Mouse (Mus musculus): ENCODE data around the gene Fam133b. TPM values are rescaled to one million over a fixed set of nuclear protein-coding genes. Genes with fewer than 3 reads are reported as not detected.

Fam133b gene
- polyA plus RNA-seq (2014; fragmentation: Nextera tagmentation; extraction: Ambion mirVana): 37.6 and 43.1 TPM in 2 replicates

DNA sequence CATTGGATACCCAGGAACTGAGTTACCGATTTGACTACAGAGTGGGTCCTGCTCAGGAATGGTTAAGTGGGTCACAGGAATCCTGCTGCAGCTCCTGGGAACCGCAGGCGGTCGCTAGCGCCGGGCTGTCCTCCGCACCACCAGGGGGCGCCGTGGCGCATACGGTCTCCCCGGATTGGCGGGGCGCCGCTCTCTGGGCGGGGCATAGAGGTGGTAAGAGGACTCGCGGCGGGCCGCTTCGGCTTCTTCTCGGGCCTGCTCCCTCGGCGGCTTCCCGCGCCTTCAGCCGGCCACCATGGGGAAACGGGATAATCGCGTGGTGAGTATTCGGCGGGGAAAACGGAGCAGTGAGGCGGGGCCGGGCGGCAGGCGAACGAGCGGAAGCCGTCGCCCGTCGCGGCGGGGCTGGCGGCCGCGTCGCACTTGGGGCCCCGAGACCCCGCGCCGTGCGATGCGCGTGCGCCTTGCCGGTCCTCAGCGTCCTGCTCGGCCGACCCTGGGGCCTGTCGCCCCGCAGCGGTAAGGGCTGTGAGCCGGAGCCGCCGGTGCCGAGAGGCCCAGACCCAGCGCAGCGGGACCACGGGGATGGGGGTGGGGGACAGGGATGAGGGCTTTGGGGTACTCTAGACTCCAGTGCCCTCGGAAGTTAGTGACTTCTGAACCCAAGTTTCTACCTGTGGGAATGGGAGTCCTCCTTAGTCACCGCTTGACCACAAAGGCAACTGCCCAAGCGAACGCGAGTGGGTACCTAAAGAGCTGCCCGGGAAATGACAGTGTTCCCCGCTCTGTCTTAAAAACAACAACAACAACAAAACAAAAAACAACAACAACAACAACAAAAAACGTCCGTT lies at the start of gene Fam133b:
TSS of gene Fam133b (plus strand) at position 205 of the 851 bp plus-strand sequence.
- peak; percentile 98 for DNase-seq (ENCODE audit: low spot score)
- H3K9me3 ChIP-seq (ENCODE audit: control insufficient read depth, low read length): no peaks in the 10 kb centered on the region
- under 1% methylated on average over 59 of the region's 80 CpGs for WGBS
- H3K27ac ChIP-seq (ENCODE audit: low read depth, low read length): peak within 1 kb of the TSS; percentile 79
- H3K9ac ChIP-seq (ENCODE audit: low read depth, low read length): peak within 1 kb of the TSS; percentile 95
- peak within 1 kb of the TSS; percentile 52 for H3K4me2 ChIP-seq (replicated peaks; ENCODE audit: low read depth, low read length)
- H3K27me3 ChIP-seq (ENCODE audit: control insufficient read depth, insufficient read depth, low read length): no peaks in the 10 kb centered on the region
- peak within 1 kb of the TSS; percentile 89 for H3K4me3 ChIP-seq (ENCODE audit: low read depth, low read length)
- peak; percentile 98 for ATAC-seq (ENCODE audit: low FRiP score)
- H3K4me1 ChIP-seq (replicated peaks; ENCODE audit: control insufficient read depth, insufficient read depth, low read length): no peaks in the 10 kb centered on the region
- 0 out of 2 replicates have a peak, but pooled peaks cover 2% of the 10 kb centered on the region for H3K36me3 ChIP-seq (ENCODE audit: control insufficient read depth, insufficient read depth, low read length)

- 90% methylated on average over 9 of the region's 9 CpGs for WGBS
- no peak overlapping the region for H3K4me3 ChIP-seq (ENCODE audit: low read depth, low read length)
- DNase-seq (ENCODE audit: low spot score): no peak
- no peak overlapping the region for H3K9ac ChIP-seq (ENCODE audit: low read depth, low read length)
- H3K27me3 ChIP-seq (ENCODE audit: control insufficient read depth, insufficient read depth, low read length): no peaks in the 10 kb centered on the region
- ATAC-seq (ENCODE audit: low FRiP score): no peak
- no peaks in the 10 kb centered on the region for H3K9me3 ChIP-seq (ENCODE audit: control insufficient read depth, low read length)
- H3K36me3 ChIP-seq (ENCODE audit: control insufficient read depth, insufficient read depth, low read length): no peaks in the 10 kb centered on the region
- H3K4me1 ChIP-seq (replicated peaks; ENCODE audit: control insufficient read depth, insufficient read depth, low read length): no peaks in the 10 kb centered on the region
- no peak overlapping the region for H3K27ac ChIP-seq (ENCODE audit: low read depth, low read length)
- no peak overlapping the region for H3K4me2 ChIP-seq (replicated peaks; ENCODE audit: low read depth, low read length)
These were observed 49.7 kb upstream of the Fam133b start for GRCm38 (mm10) chr5:3493968-3494367.

DNA sequence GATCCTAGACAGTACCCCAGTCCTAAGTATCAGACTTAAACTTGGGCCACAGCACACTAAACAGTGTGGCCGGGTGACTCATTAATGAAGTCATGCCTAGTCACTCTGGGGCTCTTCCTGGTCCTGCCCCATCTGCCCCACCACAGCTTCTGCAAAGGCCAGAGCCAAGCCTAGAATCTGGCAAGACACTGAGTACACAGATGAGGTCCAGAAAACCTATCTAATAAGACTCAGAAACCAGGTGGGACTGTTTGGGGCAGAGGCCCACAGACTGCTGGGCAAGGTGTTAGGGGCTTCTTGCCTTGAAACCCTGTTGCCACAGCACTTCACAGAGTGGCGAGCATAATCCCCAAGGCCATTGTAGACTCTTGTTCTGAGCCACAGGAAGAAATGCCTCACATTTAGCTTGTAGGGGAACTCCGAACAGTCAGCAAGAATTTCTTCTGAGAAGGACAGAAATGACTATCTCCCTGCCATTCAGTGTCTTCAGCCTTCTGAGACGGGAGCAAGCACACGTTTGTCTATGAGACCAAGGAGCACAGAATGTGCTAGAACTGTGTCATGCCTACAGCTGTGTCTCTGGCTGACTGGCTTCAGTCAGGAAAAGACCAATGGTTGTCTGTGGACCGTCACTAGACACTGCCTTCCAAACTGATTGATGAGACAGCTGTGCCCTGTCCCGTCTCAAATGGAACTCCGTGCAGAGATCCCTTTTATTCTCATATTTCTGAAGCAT lies 49.0 kb upstream of the Fam133b start:
- WGBS: 79% methylated on average over 8 of the region's 8 CpGs
- no peaks in the 10 kb centered on the region for H3K4me1 ChIP-seq (replicated peaks; ENCODE audit: control insufficient read depth, insufficient read depth, low read length)
- no peak overlapping the region for H3K27ac ChIP-seq (ENCODE audit: low read depth, low read length)
- H3K4me2 ChIP-seq (replicated peaks; ENCODE audit: low read depth, low read length): no peak overlapping the region
- DNase-seq (ENCODE audit: low spot score) (no peak), ATAC-seq (ENCODE audit: low FRiP score) (no peak)
- no peak overlapping the region for H3K9ac ChIP-seq (ENCODE audit: low read depth, low read length)
- no peaks in the 10 kb centered on the region for H3K36me3 ChIP-seq (ENCODE audit: control insufficient read depth, insufficient read depth, low read length)
- no peak overlapping the region for H3K4me3 ChIP-seq (ENCODE audit: low read depth, low read length)
- no peaks in the 10 kb centered on the region for H3K27me3 ChIP-seq (ENCODE audit: control insufficient read depth, insufficient read depth, low read length)
- H3K9me3 ChIP-seq (ENCODE audit: control insufficient read depth, low read length): no peaks in the 10 kb centered on the region

DNA sequence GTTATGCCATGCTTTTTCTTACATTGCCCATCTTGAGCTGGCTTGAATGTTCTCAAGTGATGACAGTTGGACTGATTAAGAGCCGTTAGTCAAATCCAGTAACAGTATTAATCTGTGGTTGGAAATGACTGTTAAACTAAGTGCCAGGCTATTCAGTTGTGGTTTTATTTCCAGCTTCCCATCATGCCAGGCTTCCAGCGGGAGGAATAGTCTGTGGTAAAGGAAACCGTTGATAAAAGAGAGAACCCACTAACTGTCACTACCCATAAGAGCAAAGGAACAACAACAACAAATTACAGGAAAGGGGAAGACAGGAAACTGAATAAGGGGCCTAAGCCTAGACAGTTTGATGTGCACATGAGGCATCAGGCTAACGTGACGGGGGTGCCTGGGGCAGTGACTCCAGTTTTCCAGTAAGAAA lies 46.1 kb upstream of the Fam133b start:
- no peak for ATAC-seq (ENCODE audit: low FRiP score)
- H3K4me1 ChIP-seq (replicated peaks; ENCODE audit: control insufficient read depth, insufficient read depth, low read length): no peaks in the 10 kb centered on the region
- H3K9me3 ChIP-seq (ENCODE audit: control insufficient read depth, low read length): no peaks in the 10 kb centered on the region
- H3K27ac ChIP-seq (ENCODE audit: low read depth, low read length): no peak overlapping the region
- no peaks in the 10 kb centered on the region for H3K36me3 ChIP-seq (ENCODE audit: control insufficient read depth, insufficient read depth, low read length)
- WGBS: 85% methylated on average over 5 of the region's 5 CpGs
- no peaks in the 10 kb centered on the region for H3K27me3 ChIP-seq (ENCODE audit: control insufficient read depth, insufficient read depth, low read length)
- H3K4me2 ChIP-seq (replicated peaks; ENCODE audit: low read depth, low read length): no peak overlapping the region
- no peak overlapping the region for H3K9ac ChIP-seq (ENCODE audit: low read depth, low read length)
- no peak for DNase-seq (ENCODE audit: low spot score)
- H3K4me3 ChIP-seq (ENCODE audit: low read depth, low read length): no peak overlapping the region

DNA sequence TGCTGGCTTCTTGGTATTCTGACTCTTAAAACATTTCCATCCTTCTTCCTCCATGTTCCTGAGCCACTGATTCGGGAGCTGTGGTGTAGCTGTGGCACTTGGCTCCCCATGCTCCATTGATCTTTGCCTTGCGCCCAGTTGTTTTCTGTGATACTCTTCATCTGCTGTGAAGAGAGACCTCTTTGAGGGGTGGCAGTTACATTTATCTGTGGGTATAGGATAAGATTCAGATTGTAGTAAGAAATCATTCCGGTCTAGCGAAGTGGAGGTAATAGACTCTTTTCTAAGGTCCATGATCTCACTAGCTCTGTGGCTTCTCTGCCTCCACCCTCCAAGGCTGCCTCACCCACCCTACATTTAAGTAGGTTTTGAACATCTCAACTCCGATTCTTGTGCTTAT lies 43.3 kb upstream of the Fam133b start:
- Histone ChIP-seq H3K4me2 (replicated peaks; ENCODE audit: low read depth, low read length) (no peak overlapping the region), H3K4me3 (ENCODE audit: low read depth, low read length) (no peak overlapping the region), H3K27ac (ENCODE audit: low read depth, low read length) (no peak overlapping the region), H3K36me3 (ENCODE audit: control insufficient read depth, insufficient read depth, low read length) (no peaks in the 10 kb centered on the region), H3K9me3 (ENCODE audit: control insufficient read depth, low read length) (no peaks in the 10 kb centered on the region), H3K27me3 (ENCODE audit: control insufficient read depth, insufficient read depth, low read length) (no peaks in the 10 kb centered on the region), H3K4me1 (replicated peaks; ENCODE audit: control insufficient read depth, insufficient read depth, low read length) (no peaks in the 10 kb centered on the region), H3K9ac (ENCODE audit: low read depth, low read length) (no peak overlapping the region)
- WGBS: 92% methylated on average over 5 of the region's 5 CpGs
- no peak for DNase-seq (ENCODE audit: low spot score)
- ATAC-seq (ENCODE audit: low FRiP score): no peak

DNA sequence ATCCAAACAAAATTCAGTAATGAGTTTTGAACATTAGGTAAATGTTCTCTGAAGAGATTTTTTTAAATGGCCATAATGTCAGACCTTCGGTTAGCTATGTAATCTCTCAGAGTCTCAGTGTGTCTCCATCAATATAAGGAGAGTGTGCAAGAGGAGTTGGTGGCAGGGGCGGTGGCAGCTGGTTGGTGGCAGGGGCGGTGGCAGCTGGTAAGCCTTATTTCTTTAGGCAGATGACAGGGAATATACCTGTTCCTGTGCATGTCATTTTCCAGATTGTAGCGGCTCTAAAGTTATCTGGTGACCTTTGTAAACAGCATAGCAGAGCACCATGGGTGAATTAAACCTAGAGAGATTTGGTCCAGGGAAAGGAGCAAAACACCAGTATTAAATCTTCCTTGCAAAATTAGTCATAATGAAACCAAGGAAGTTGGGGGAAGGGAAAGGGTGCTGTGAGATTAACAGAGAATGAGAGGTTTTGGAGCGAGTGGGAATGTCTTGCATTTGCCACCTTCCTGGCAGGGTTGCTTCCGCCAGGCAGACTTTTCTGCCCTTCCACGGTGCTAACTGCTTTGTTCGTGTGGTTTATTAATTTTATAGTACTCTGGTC lies 42.6 kb upstream of the Fam133b start:
- H3K9ac ChIP-seq (ENCODE audit: low read depth, low read length): no peak overlapping the region
- no peaks in the 10 kb centered on the region for H3K36me3 ChIP-seq (ENCODE audit: control insufficient read depth, insufficient read depth, low read length)
- H3K4me1 ChIP-seq (replicated peaks; ENCODE audit: control insufficient read depth, insufficient read depth, low read length): no peaks in the 10 kb centered on the region
- no peaks in the 10 kb centered on the region for H3K27me3 ChIP-seq (ENCODE audit: control insufficient read depth, insufficient read depth, low read length)
- H3K9me3 ChIP-seq (ENCODE audit: control insufficient read depth, low read length): no peaks in the 10 kb centered on the region
- H3K27ac ChIP-seq (ENCODE audit: low read depth, low read length): no peak overlapping the region
- ATAC-seq (ENCODE audit: low FRiP score): no peak
- no peak overlapping the region for H3K4me3 ChIP-seq (ENCODE audit: low read depth, low read length)
- H3K4me2 ChIP-seq (replicated peaks; ENCODE audit: low read depth, low read length): no peak overlapping the region
- 71% methylated on average over 8 of the region's 8 CpGs for WGBS
- DNase-seq (ENCODE audit: low spot score): no peak

GRCm38 (mm10) chr5:3501564-3502001 lies 42.0 kb upstream of the Fam133b start:
- no peak overlapping the region for H3K9ac ChIP-seq (ENCODE audit: low read depth, low read length)
- H3K27me3 ChIP-seq (ENCODE audit: control insufficient read depth, insufficient read depth, low read length): no peaks in the 10 kb centered on the region
- H3K4me3 ChIP-seq (ENCODE audit: low read depth, low read length): no peak overlapping the region
- no peak for DNase-seq (ENCODE audit: low spot score)
- H3K4me2 ChIP-seq (replicated peaks; ENCODE audit: low read depth, low read length): no peak overlapping the region
- H3K9me3 ChIP-seq (ENCODE audit: control insufficient read depth, low read length): no peaks in the 10 kb centered on the region
- no peaks in the 10 kb centered on the region for H3K4me1 ChIP-seq (replicated peaks; ENCODE audit: control insufficient read depth, insufficient read depth, low read length)
- WGBS: 38% methylated on average over 8 of the region's 8 CpGs
- no peak for ATAC-seq (ENCODE audit: low FRiP score)
- H3K36me3 ChIP-seq (ENCODE audit: control insufficient read depth, insufficient read depth, low read length): no peaks in the 10 kb centered on the region
- no peak overlapping the region for H3K27ac ChIP-seq (ENCODE audit: low read depth, low read length)

- Histone ChIP-seq H3K27ac (ENCODE audit: low read depth, low read length) (no peak overlapping the region), H3K27me3 (ENCODE audit: control insufficient read depth, insufficient read depth, low read length) (no peaks in the 10 kb centered on the region), H3K9ac (ENCODE audit: low read depth, low read length) (no peak overlapping the region), H3K36me3 (ENCODE audit: control insufficient read depth, insufficient read depth, low read length) (no peaks in the 10 kb centered on the region), H3K4me2 (replicated peaks; ENCODE audit: low read depth, low read length) (no peak overlapping the region), H3K4me1 (replicated peaks; ENCODE audit: control insufficient read depth, insufficient read depth, low read length) (no peaks in the 10 kb centered on the region), H3K4me3 (ENCODE audit: low read depth, low read length) (no peak overlapping the region), H3K9me3 (ENCODE audit: control insufficient read depth, low read length) (no peaks in the 10 kb centered on the region)
- DNase-seq (ENCODE audit: low spot score) (no peak), ATAC-seq (ENCODE audit: low FRiP score) (no peak)
- 66% methylated on average over 11 of the region's 11 CpGs for WGBS
These were observed 40.9 kb upstream of the Fam133b start for GRCm38 (mm10) chr5:3502610-3503350.
